Mouse (Mus musculus): ENCODE data around the gene Mgat5. TPM values are rescaled to one million over a fixed set of nuclear protein-coding genes. Genes with fewer than 3 reads are reported as not detected.

Mgat5 gene
- polyA plus RNA-seq, 1 experiment from 2014 or later, result 0.98 TPM

DNA sequence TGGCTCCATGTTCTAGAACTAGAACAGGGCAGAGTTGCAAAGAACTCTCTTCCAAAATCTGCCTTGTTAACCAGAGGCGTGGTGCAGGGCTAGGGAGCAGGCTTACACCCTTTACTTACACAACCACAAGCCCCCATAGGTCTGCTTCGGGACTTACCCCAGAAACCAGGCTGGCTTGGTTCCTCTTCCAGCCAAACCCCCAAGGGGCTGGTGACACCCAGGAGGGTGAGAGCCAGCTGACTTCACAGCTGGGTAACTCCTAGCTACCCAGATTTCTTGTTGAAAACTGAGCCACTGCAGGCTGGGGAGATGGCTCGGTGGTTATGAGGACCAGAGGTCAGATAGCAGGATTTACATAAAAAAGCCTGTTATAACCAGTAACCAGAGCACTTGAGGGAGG is 309.7 kb downstream of the Mgat5 start:
- Histone ChIP-seq H3K4me3 (ENCODE audit: low read depth, low read length) (no peak overlapping the region), H3K9me3 (replicated peaks; ENCODE audit: control insufficient read depth, low read length) (0 out of 2 replicates have a peak, but pooled peaks cover 2% of the 10 kb centered on the region), H3K9ac (ENCODE audit: low read depth, low read length) (no peak overlapping the region), H3K4me2 (ENCODE audit: low read depth, low read length) (no peak overlapping the region), H3K27ac (ENCODE audit: low read length) (no peak overlapping the region), H3K27me3 (ENCODE audit: control insufficient read depth, insufficient read depth, low read depth, low read length) (no peaks in the 10 kb centered on the region), H3K4me1 (ENCODE audit: control insufficient read depth, low read depth, low read length) (no peaks in the 10 kb centered on the region), H3K36me3 (ENCODE audit: control insufficient read depth, insufficient read depth) (no peaks in the 10 kb centered on the region)
- ATAC-seq (ENCODE audit: low read depth), result no peak
- WGBS (ENCODE audit: insufficient replicate concordance), result 53% methylated on average over 3 of the region's 3 CpGs

DNA sequence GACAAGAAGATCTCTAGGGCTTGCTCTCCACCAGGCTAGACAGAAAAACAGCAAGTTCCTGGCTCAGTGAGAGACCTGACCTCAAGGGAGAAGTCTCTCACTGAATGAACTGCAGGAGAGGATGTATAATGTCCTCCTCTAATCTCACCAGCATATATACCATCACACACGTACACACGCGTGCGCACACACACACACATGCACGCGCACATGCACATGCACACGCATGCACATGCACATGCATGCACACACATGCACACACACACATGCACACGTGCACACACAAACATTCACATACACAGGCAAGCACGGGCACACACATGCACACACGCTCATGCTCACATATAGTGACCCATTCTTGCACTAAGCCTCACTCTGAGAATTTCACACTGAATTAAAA is 310.1 kb downstream of the Mgat5 start:
- Histone ChIP-seq H3K9ac (ENCODE audit: low read depth, low read length) (no peak overlapping the region), H3K4me3 (ENCODE audit: low read depth, low read length) (no peak overlapping the region), H3K4me2 (ENCODE audit: low read depth, low read length) (no peak overlapping the region), H3K36me3 (ENCODE audit: control insufficient read depth, insufficient read depth) (no peaks in the 10 kb centered on the region), H3K4me1 (ENCODE audit: control insufficient read depth, low read depth, low read length) (no peaks in the 10 kb centered on the region), H3K27ac (ENCODE audit: low read length) (no peak overlapping the region), H3K27me3 (ENCODE audit: control insufficient read depth, insufficient read depth, low read depth, low read length) (no peaks in the 10 kb centered on the region), H3K9me3 (replicated peaks; ENCODE audit: control insufficient read depth, low read length) (0 out of 2 replicates have a peak, but pooled peaks cover 2% of the 10 kb centered on the region)
- no peak for ATAC-seq (ENCODE audit: low read depth)
- 80% methylated on average over 10 of the region's 10 CpGs for WGBS (ENCODE audit: insufficient replicate concordance)

GRCm38 (mm10) chr1:127523364-127523763 is 318.5 kb downstream of the Mgat5 start:
- 63% methylated on average over 8 of the region's 8 CpGs for WGBS (ENCODE audit: insufficient replicate concordance)

DNA sequence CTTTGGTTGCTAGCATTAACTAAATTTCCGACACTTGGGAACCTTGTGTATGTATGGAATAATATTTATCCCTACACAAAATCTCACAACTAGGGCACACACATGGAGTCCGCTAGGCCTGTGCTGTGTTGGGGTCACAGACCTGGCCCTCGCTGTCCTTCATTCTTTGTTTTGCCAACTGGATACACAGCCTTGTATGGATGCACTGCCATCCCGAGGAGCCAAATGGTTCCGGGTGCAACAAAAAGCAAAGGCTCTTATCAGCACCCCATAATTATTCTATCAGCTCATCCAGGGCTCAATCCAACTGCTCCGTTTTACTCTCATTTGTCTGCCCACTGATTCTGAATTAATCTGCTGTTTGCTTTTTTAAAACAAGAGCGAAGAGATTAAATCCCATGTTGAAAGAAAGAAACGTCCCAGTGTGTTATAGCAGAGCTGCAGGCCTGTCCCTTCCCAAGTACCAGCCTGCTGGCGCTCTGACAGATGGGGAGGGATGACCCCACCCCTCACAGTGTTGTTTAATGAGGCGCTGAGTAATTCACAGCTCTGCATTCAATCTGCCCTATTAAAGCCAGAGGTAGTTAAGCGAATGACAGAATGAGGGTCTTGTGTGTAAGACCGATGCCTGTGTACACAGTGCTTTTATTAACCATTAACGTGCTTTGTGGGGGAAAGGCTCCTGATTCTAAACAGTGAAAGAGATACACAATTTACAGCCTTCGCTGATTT is 326.2 kb downstream of the Mgat5 start:
- 56% methylated on average over 14 of the region's 14 CpGs for WGBS (ENCODE audit: insufficient replicate concordance)
- Histone ChIP-seq H3K36me3 (ENCODE audit: control insufficient read depth, insufficient read depth) (no peaks in the 10 kb centered on the region), H3K27me3 (ENCODE audit: control insufficient read depth, insufficient read depth, low read depth, low read length) (no peaks in the 10 kb centered on the region), H3K4me2 (ENCODE audit: low read depth, low read length) (no peak overlapping the region), H3K4me1 (ENCODE audit: control insufficient read depth, low read depth, low read length) (no peaks in the 10 kb centered on the region), H3K27ac (ENCODE audit: low read length) (no peak overlapping the region), H3K4me3 (ENCODE audit: low read depth, low read length) (no peak overlapping the region), H3K9me3 (replicated peaks; ENCODE audit: control insufficient read depth, low read length) (no peaks in the 10 kb centered on the region), H3K9ac (ENCODE audit: low read depth, low read length) (no peak overlapping the region)
- no peak for ATAC-seq (ENCODE audit: low read depth)

More at GRCm38 (mm10) chr1:127523364-127523763, 318.5 kb downstream of the Mgat5 start:
- H3K27ac ChIP-seq (ENCODE audit: low read length), result no peak overlapping the region
- H3K4me2 ChIP-seq (ENCODE audit: low read depth, low read length), result no peak overlapping the region
- H3K9ac ChIP-seq (ENCODE audit: low read depth, low read length), result no peak overlapping the region
- H3K4me1 ChIP-seq (ENCODE audit: control insufficient read depth, low read depth, low read length), result no peaks in the 10 kb centered on the region
- ATAC-seq (ENCODE audit: low read depth), result 0 out of 2 replicates have a peak, but pooled peaks have one; percentile 16
- no peaks in the 10 kb centered on the region for H3K9me3 ChIP-seq (replicated peaks; ENCODE audit: control insufficient read depth, low read length)
- no peaks in the 10 kb centered on the region for H3K27me3 ChIP-seq (ENCODE audit: control insufficient read depth, insufficient read depth, low read depth, low read length)
- no peak overlapping the region for H3K4me3 ChIP-seq (ENCODE audit: low read depth, low read length)
- H3K36me3 ChIP-seq (ENCODE audit: control insufficient read depth, insufficient read depth), result no peaks in the 10 kb centered on the region

- Histone ChIP-seq H3K9me3 (replicated peaks; ENCODE audit: control insufficient read depth, low read length) (no peaks in the 10 kb centered on the region), H3K4me2 (ENCODE audit: low read depth, low read length) (no peak overlapping the region), H3K27ac (ENCODE audit: low read length) (no peak overlapping the region), H3K4me3 (ENCODE audit: low read depth, low read length) (no peak overlapping the region), H3K4me1 (ENCODE audit: control insufficient read depth, low read depth, low read length) (no peaks in the 10 kb centered on the region), H3K36me3 (ENCODE audit: control insufficient read depth, insufficient read depth) (no peaks in the 10 kb centered on the region), H3K9ac (ENCODE audit: low read depth, low read length) (no peak overlapping the region), H3K27me3 (ENCODE audit: control insufficient read depth, insufficient read depth, low read depth, low read length) (no peaks in the 10 kb centered on the region)
- no peak for ATAC-seq (ENCODE audit: low read depth)
- WGBS (ENCODE audit: insufficient replicate concordance), result 55% methylated on average over 5 of the region's 5 CpGs
Measured at GRCm38 (mm10) chr1:127531723-127532122, 326.9 kb downstream of the Mgat5 start.

GRCm38 (mm10) chr1:127536448-127536847 is 331.6 kb downstream of the Mgat5 start:
- Histone ChIP-seq H3K9me3 (replicated peaks; ENCODE audit: control insufficient read depth, low read length) (no peaks in the 10 kb centered on the region), H3K4me1 (ENCODE audit: control insufficient read depth, low read depth, low read length) (no peaks in the 10 kb centered on the region), H3K9ac (ENCODE audit: low read depth, low read length) (no peak overlapping the region), H3K4me2 (ENCODE audit: low read depth, low read length) (no peak overlapping the region), H3K27ac (ENCODE audit: low read length) (no peak overlapping the region), H3K27me3 (ENCODE audit: control insufficient read depth, insufficient read depth, low read depth, low read length) (no peaks in the 10 kb centered on the region), H3K36me3 (ENCODE audit: control insufficient read depth, insufficient read depth) (no peaks in the 10 kb centered on the region), H3K4me3 (ENCODE audit: low read depth, low read length) (no peak overlapping the region)
- 43% methylated on average over 5 of the region's 5 CpGs for WGBS (ENCODE audit: insufficient replicate concordance)
- ATAC-seq (ENCODE audit: low read depth), result no peak

DNA sequence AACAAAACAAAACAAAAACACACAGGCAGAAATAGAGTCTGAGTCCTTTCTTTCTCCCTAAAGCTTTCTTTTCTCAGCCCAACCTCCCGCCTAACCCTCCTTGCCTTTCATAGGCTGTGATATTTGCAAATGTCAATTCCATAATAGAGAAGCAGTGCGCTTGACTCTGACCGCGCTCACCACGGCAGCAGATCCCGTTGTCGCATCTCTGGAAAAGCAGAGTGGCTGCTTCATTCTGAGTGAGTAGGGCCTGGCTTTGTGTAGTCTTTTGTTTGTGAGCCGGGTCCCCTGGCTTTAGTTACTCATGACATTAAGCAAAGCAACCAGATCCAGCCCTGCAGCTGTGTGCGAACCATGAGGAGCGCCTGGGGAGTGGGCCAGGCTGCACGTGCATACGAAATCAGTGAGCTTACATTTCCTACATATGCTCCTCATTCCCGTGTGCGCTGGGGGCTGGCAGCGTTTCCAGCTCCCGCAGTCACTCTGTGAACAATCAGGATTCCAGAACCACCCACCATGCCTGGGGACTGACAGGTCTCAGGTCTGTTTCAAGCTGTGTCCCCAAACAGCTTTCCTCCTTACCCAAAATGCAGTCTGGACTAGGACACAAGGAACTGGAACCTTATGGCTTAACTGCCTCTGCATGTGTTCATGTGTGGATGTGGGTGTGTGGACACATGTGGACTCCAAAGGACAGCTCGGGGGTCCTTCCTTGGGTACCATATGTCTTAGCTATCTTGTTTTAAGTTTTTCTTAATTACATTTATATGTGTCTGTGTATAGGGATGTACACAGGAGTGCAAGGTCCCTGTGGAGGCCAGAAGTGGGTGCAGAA is 332.6 kb downstream of the Mgat5 start:
- Histone ChIP-seq H3K36me3 (ENCODE audit: control insufficient read depth, insufficient read depth) (no peaks in the 10 kb centered on the region), H3K27ac (ENCODE audit: low read length) (no peak overlapping the region), H3K9ac (ENCODE audit: low read depth, low read length) (no peak overlapping the region), H3K4me2 (ENCODE audit: low read depth, low read length) (no peak overlapping the region), H3K4me1 (ENCODE audit: control insufficient read depth, low read depth, low read length) (no peaks in the 10 kb centered on the region), H3K4me3 (ENCODE audit: low read depth, low read length) (no peak overlapping the region), H3K27me3 (ENCODE audit: control insufficient read depth, insufficient read depth, low read depth, low read length) (no peaks in the 10 kb centered on the region), H3K9me3 (replicated peaks; ENCODE audit: control insufficient read depth, low read length) (no peaks in the 10 kb centered on the region)
- WGBS (ENCODE audit: insufficient replicate concordance), result 49% methylated on average over 17 of the region's 17 CpGs
- ATAC-seq (ENCODE audit: low read depth), result no peak
